Mouse (Mus musculus) megakaryocyte, embryonic 14.5 days (primary cell): ENCODE results near the gene Btaf1. TPM values are rescaled to one million over a fixed set of nuclear protein-coding genes. Genes with fewer than 3 reads are reported as not detected.
"Not testable (repeated sequence)": the region's sequence is repeated elsewhere in the genome, so short reads cannot be mapped to it uniquely, and the experiment has no call there.

Experiments used
- H3K27me3 ChIP-seq: replicated peaks from 2 replicates; pipeline ENCODE3; 2012; ENCODE audit warnings: inconsistent platforms
- H3K36me3 ChIP-seq: replicated peaks from 2 replicates; pipeline ENCODE3; 2012; ENCODE audit warnings: low read length, inconsistent platforms, mixed read lengths
- H3K4me1 ChIP-seq: 2 replicates; pipeline ENCODE4 v1.6.1; 2012; ENCODE audit warnings: inconsistent platforms
- H3K4me3 ChIP-seq: replicated peaks from 2 replicates; pipeline ENCODE3; 2012; ENCODE audit warnings: moderate library complexity, mild to moderate bottlenecking, inconsistent platforms
- H3K9me3 ChIP-seq: 2 replicates; pipeline ENCODE4 v1.6.1; 2012; ENCODE audit warnings: inconsistent platforms
- FLI1 ChIP-seq: IDR thresholded peaks from 2 replicates; pipeline ENCODE4 v1.6.1; 2012; ENCODE audit warnings: low read length, inconsistent platforms, mixed read lengths
- GATA1 ChIP-seq: IDR thresholded peaks from 3 replicates; pipeline ENCODE4 v1.6.1; 2012; ENCODE audit warnings: mixed read lengths, low read length, inconsistent platforms, borderline replicate concordance
- polyA plus RNA-seq: library from polyadenylated mRNA; stranded (reverse); fragments of >175 nt; gene quantifications from 2 replicates; pipeline ENCODE4 v1.2.3, GENCODE M21; 2012; ENCODE audit warnings: low replicate concordance; ENCODE audit not compliant: insufficient read depth

Btaf1 gene
- polyA plus RNA-seq, 1 experiment, result 0.32 TPM

- H3K27me3 ChIP-seq, result no peaks in the 10 kb centered on the region
- H3K9me3 ChIP-seq, result no peaks in the 10 kb centered on the region
- peaks cover 56% of the 10 kb centered on the region for H3K36me3 ChIP-seq
- peaks cover 44% of the 10 kb centered on the region for H3K4me1 ChIP-seq
- TF ChIP-seq FLI1, result no peak
- no peak for TF ChIP-seq GATA1
- H3K4me3 ChIP-seq, result no peak overlapping the region
Observed at GRCm38 (mm10) chr19:36953637-36954206, 27.8 kb downstream of the Btaf1 start.

GRCm38 (mm10) chr19:36958331-36958730 is 32.5 kb downstream of the Btaf1 start:
- TF ChIP-seq FLI1, result no peak
- TF ChIP-seq GATA1, result no peak
- H3K4me3 ChIP-seq, result no peak overlapping the region

GRCm38 (mm10) chr19:36961320-36961719 is 35.4 kb downstream of the Btaf1 start:
- TF ChIP-seq FLI1, result no peak
- no peak for TF ChIP-seq GATA1
- H3K4me1 ChIP-seq, result peaks cover 16% of the 10 kb centered on the region
- no peaks in the 10 kb centered on the region for H3K9me3 ChIP-seq
- peaks cover 88% of the 10 kb centered on the region for H3K36me3 ChIP-seq
- no peaks in the 10 kb centered on the region for H3K27me3 ChIP-seq
- no peak overlapping the region for H3K4me3 ChIP-seq

More at GRCm38 (mm10) chr19:36958331-36958730, 32.5 kb downstream of the Btaf1 start:
- H3K36me3 ChIP-seq, result peaks cover 71% of the 10 kb centered on the region
- no peaks in the 10 kb centered on the region for H3K9me3 ChIP-seq
- no peaks in the 10 kb centered on the region for H3K27me3 ChIP-seq
- H3K4me1 ChIP-seq, result peaks cover 34% of the 10 kb centered on the region

GRCm38 (mm10) chr19:36962544-36963260 is 36.8 kb downstream of the Btaf1 start:
- not testable (repeated sequence) for H3K27me3 ChIP-seq, H3K9me3 ChIP-seq, H3K4me1 ChIP-seq, H3K4me3 ChIP-seq
- H3K36me3 ChIP-seq, result peaks cover 90% of the 10 kb centered on the region

- TF ChIP-seq FLI1, result no peak
- no peak for TF ChIP-seq GATA1
- H3K9me3 ChIP-seq, result no peaks in the 10 kb centered on the region
- H3K27me3 ChIP-seq, result no peaks in the 10 kb centered on the region
- H3K4me1 ChIP-seq, result no peaks in the 10 kb centered on the region; the same call in 1 of the 2 replicates
- H3K4me3 ChIP-seq, result no peak overlapping the region
- H3K36me3 ChIP-seq, result peaks cover 94% of the 10 kb centered on the region
Observed at GRCm38 (mm10) chr19:37004557-37004956, 78.7 kb downstream of the Btaf1 start.

- TF ChIP-seq GATA1 (no peak), FLI1 (no peak)
- Histone ChIP-seq H3K9me3 (peaks cover 3% of the 10 kb centered on the region; the same call in 1 of the 2 replicates), H3K4me1 (peaks cover 10% of the 10 kb centered on the region), H3K4me3 (no peak overlapping the region), H3K27me3 (no peaks in the 10 kb centered on the region), H3K36me3 (peaks cover 93% of the 10 kb centered on the region)
Observed at GRCm38 (mm10) chr19:37009878-37010281, 84.0 kb downstream of the Btaf1 start.

- H3K9me3 ChIP-seq, result peaks cover 17% of the 10 kb centered on the region; the same call in 1 of the 2 replicates
- TF ChIP-seq FLI1 (no peak), GATA1 (no peak)
- peaks cover 13% of the 10 kb centered on the region for H3K4me1 ChIP-seq
- no peak overlapping the region for H3K4me3 ChIP-seq
- H3K27me3 ChIP-seq, result no peaks in the 10 kb centered on the region
- H3K36me3 ChIP-seq, result peaks cover 59% of the 10 kb centered on the region
Observed at GRCm38 (mm10) chr19:37013461-37013860, 87.6 kb downstream of the Btaf1 start.

GRCm38 (mm10) chr19:37014173-37014939 is 88.5 kb downstream of the Btaf1 start:
- Histone ChIP-seq H3K9me3 (peaks cover 18% of the 10 kb centered on the region; the same call in 1 of the 2 replicates), H3K4me1 (peaks cover 14% of the 10 kb centered on the region), H3K4me3 (peak overlapping the region; percentile 62), H3K27me3 (no peaks in the 10 kb centered on the region), H3K36me3 (peaks cover 50% of the 10 kb centered on the region)
- TF ChIP-seq GATA1, result no peak
- no peak for TF ChIP-seq FLI1

GRCm38 (mm10) chr19:37016890-37017289 is 91.0 kb downstream of the Btaf1 start:
- Histone ChIP-seq H3K36me3 (peaks cover 24% of the 10 kb centered on the region), H3K4me3 (no peak overlapping the region), H3K9me3 (peaks cover 18% of the 10 kb centered on the region; the same call in 1 of the 2 replicates), H3K27me3 (no peaks in the 10 kb centered on the region), H3K4me1 (peaks cover 8% of the 10 kb centered on the region; the same call in 1 of the 2 replicates)
- TF ChIP-seq GATA1, result no peak
- TF ChIP-seq FLI1, result no peak
